Mouse (Mus musculus): ENCODE measurements around the gene Csnk1d. TPM values are rescaled to one million over a fixed set of nuclear protein-coding genes. Genes with fewer than 3 reads are reported as not detected.

Gene Csnk1d
- total RNA-seq, 2 experiments from 2014 or later: 50.0 to 53.7 TPM

DNA sequence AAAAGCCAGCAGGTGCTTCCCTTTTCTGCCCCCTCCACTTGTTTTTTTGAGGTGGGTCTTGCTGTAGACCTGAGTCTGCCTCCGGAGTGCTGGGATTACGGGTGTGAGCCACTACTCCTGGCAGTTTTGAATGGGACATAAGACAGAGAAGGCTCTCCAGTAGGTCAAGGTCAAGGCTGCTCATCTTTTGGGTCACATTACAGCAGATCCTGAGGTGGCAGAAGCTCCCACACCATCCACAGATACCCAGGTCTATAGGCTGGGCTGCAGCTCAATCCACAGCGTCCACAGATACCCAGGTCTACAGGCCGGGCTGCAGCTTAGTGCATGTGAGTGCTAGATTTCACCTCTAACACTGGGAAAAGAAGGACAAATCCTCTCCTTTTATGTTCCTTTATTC, 77.3 kb downstream of the Csnk1d start:
- intact Hi-C loops (cut with DNase I): no loop called here
- no peak for TF ChIP-seq CTCF (IDR thresholded peaks at IDR 0.05)
- no peak overlapping the region for H3K4me3 ChIP-seq
- no peak for DNase-seq
- no peak overlapping the region for H3K27ac ChIP-seq

Other genes with a start within 250 kb of the Csnk1d start
- gene Hmga1b, start 228.5 kb downstream of the Csnk1d start, total RNA-seq (2021): 10 to 100 TPM; 15.7 to 22.2 TPM
- 10 to 100 TPM; 11.7 to 14.1 TPM for gene Rfng, start 207.1 kb downstream of the Csnk1d start, total RNA-seq (2021)
- 10 to 100 TPM; 57.9 to 65.2 TPM for gene Gps1, start 207.1 kb downstream of the Csnk1d start, total RNA-seq (2021)
- 10 to 100 TPM; 31.2 to 31.5 TPM for gene Dus1l, start 194.9 kb downstream of the Csnk1d start, total RNA-seq (2021)
- gene Fasn, start 166.8 kb downstream of the Csnk1d start, total RNA-seq (2021): 10 to 100 TPM in 1 of 2 experiments, 1 to 10 TPM in 1; 6.8 to 20.0 TPM
- 1 to 10 TPM; 3.4 to 3.6 TPM for gene Ccdc57, start 58.5 kb downstream of the Csnk1d start, total RNA-seq (2021)
- gene Slc16a3, start 42.9 kb downstream of the Csnk1d start, total RNA-seq (2021): 100 to 1,000 TPM; 295 to 479 TPM
- not detected for gene Cd7, start 48.1 kb upstream of the Csnk1d start, total RNA-seq (2021)
- not detected for gene Sectm1b, start 72.2 kb upstream of the Csnk1d start, total RNA-seq (2021)
- gene Sectm1a, start 89.9 kb upstream of the Csnk1d start, total RNA-seq (2021): not detected
- not detected for gene Tex19.2, start 127.3 kb upstream of the Csnk1d start, total RNA-seq (2021)
- not detected for gene Tex19.1, start 154.8 kb upstream of the Csnk1d start, total RNA-seq (2021)
- 1 to 10 TPM; 1.4 to 3.1 TPM for gene Uts2r, start 168.9 kb upstream of the Csnk1d start, total RNA-seq (2021)
- 1 to 10 TPM; 7.5 to 9.6 TPM for gene Hexdc, start 213.1 kb upstream of the Csnk1d start, total RNA-seq (2021)
- gene Ogfod3, start 213.4 kb upstream of the Csnk1d start, total RNA-seq (2021): 10 to 100 TPM; 11.4 to 14.1 TPM
- gene Cybc1, start 238.0 kb upstream of the Csnk1d start, total RNA-seq (2021): 1 to 10 TPM; 3.3 to 3.6 TPM
- gene Narf, start 245.9 kb upstream of the Csnk1d start, total RNA-seq (2021): 100 to 1,000 TPM; 106 to 133 TPM

Data from gastrocnemius, adult 2 months (tissue).